Mouse (Mus musculus) cerebellum, postnatal 36 days (tissue): Measurements from ENCODE around the gene Ccdc153.

ENCODE experiments used
- DNase-seq, 2 experiments: peaks; one replicate each; pipeline ENCODE4 v3.0.0; 2021 to 2022; ENCODE audit warnings: mixed read lengths in 2 of 2

Gene Ccdc153

DNA sequence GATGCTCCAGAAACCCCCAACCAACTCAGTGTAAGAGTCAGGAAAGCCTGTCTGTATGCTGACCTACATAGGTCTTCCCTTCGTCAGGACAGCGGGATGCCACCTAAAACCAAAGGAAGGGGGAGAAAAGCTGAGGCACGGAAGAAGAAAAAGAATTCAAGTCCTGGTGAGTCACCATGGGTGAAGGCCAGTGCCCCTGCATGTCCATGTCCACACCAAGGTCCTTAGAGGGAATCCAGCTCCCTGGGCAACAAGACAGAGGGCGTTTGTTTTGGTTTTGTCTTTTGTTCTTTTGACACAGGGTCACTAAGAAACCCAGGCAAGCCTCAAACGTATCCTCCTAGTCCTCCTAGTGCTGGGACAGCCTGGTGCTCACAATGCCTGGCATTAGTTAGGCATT is 435 bp downstream of the Ccdc153 start:
- no peak for DNase-seq

DNA sequence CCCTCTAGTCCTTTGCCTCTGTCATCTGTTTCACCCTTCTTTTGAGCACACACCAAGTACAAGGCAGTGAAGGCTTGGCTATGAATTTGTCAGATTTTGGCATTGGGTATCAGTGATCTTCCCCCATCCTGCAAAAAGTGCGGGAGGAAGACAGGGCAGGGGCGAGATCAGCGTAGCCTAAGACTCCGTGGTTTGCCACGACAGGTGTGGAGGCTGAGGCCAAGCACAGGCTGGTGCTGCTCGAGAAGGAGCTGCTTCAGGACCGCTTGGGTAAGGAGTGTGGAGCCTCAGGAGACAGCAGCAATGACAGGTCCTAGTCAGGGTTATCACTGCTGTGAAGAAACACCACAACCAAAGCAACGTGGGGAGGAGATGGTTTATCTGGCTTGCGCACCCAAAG is 942 bp downstream of the Ccdc153 start:
- no peak for DNase-seq

DNA sequence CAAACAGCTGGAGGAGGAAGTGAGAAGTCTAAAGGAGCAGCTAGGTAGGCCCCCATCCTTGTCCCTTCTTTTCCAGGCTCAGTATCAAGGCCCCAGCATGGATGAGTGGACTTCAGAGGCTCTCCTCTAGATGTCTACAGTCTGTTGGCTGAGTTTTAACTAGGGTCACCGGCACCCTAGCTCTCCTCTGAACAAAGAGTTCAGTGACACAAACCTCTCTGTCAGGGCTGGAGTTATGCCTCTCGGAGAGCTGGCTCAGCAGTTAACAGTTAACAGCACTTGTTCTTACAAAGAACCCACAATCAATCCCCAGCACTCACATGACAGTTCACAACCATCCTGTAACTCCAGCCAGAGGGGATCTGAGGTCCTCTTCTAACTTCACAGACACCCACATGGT is 3.1 kb downstream of the Ccdc153 start:
- no peak for DNase-seq

DNA sequence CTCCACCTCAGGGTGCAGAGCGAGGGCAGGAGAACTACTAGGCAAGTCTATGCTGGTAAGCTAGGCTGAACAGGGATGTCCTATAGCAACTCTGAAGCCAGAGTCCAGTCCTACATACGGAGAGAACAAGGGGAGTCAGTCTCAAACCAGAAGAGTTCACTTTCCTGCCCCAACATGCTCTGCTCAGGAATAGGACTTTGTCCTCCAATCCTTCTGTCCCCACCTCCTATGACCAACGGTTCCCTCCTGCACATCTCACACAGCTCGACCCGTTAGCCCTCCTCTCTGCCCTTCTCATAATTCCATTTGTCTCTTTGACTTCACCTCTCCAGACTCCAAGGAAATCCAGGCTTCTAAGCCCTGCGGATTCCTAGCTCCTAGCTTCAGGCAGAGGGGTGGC is 7.4 kb downstream of the Ccdc153 start:
- no peak for DNase-seq

DNA sequence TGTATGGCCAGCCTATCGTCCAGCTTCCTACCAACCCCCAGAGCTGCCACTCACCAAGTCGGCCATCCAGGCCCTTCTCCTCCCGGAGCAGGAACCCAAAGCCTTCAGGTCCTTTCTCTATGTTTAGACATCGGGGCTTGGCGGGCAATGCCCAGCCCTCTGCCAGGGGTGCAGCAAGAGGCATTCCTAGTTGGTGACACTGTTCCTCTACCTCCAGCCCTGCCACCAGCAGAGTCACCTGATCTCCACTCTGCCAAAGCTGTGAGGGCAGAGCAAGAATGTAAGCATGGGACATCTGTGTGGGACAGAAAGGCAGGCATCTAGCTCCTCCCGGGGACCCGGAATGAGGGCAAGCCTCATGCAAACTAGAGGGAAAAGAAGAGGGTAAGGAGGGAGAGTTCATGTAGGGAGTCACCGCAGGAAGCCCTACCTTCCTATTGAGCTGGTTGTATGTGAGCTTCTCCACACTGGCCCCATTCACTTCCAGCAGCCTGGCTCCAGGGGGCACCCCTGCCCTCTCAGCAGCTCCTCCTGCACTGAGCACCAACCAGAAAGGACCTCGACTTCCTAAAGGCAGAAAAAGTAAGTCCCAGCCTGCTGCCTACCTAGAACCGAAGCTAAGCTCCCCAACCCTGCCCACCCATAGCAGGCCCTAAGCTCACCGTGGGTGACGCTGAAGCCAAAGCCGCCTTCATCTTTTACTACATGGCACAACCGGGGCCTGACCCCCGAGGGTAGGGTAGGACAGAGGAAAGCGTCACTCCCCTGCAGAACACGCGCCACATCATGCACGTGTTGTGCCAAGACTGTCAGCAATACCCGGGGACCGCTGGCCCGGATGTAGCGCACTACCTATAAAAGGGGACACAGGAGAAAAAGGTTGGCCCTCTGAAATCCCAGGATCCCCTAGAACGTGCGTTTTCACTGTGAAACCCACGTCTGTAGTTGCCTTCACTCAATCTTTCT is 9.0 kb downstream of the Ccdc153 start:
- DNase-seq, result peak; percentile 41 to 57

DNA sequence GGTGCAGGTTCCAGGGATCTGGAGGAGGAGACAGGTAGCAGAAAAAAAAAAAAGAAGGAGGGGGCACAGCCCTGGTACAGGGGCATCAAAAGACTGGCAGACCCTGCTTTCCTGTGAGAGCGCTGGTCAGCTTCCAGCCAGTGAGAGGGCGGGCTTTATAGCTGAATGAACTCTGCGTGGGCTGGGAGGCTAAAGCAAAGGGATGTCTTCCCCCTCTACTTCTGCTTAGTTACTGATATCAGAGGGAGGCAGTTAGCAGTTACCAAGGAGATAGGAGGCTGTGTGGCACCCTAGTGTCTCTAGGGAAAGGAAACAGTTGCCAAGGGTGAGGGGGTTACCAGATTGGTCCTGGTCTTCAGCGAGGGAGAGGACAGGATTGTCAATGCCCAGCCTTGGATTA is 10.0 kb downstream of the Ccdc153 start:
- no peak for DNase-seq

DNA sequence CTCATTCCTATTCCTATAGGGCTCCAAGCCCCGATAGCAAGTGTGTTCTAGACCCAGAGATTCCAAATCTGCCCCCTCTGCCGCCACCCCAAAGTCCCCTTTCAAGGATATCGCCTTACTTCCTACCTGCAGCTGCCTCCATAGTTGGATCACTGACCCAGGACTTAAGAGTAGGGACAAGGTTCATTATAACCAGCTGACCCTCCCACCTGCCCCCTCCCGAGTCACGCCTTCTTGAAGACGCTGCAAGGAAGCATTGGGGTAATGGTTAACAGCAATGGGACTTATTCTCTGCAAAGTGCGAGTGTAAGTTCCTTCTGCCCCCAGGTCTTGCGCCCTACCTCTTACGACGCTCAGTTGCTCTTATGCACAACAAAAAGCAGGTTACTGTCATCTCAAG is 10.8 kb downstream of the Ccdc153 start, which contains the start of gene Pdzd3:
Gene Pdzd3 (minus strand): TSS at position 158 of the 400 bp plus-strand sequence.
- DNase-seq, result no peak

DNA sequence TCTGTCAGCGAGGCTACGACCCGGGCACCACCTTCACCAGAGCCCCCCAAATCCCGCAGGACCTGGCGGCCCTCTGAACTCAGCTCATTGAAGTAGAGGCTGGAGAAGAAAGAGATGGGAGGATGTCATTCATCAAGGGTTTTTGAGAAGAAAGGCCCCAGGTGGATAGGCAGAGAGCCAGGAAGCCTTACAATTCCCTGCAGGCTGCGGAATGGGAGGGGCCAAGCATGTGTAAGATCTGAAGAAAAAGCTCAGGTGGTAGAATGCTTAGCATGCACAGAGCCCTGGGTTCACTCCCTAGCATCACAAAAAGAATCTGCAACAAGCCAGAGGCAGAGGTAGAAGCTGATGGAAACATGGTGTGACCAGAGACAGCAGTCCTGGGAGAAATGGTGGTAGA is 13.0 kb downstream of the Ccdc153 start:
- no peak for DNase-seq

DNA sequence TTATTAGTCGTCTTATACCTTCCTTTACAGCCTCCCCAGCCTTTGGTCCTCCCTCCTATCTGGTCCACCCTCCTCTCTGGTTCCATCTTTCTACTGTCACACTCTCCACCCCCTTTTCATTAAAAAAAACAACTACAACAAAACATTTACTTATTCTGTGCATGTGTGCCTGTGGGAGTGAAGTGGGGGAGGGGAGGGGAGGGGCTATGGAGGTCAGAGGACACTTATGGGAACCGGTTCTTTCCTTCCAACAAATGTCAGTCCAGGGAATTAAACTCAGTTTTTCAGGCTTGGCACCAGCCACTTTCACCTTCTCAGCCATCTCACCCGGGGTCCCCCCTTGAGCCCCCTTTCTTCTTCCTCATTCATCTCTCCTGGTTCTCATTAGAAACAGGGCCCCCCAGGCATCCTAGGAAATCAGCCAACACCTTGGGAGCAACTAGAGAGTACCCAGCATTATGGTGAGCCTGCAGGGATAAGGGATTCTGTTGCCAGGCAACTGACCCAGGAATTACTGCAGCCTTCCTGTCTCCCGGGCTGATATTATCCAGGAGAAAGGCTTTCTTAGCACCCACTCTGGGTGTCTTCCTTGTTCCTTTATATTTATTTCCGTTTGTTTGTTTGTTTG is 14.1 kb downstream of the Ccdc153 start:
- DNase-seq, result no peak

DNA sequence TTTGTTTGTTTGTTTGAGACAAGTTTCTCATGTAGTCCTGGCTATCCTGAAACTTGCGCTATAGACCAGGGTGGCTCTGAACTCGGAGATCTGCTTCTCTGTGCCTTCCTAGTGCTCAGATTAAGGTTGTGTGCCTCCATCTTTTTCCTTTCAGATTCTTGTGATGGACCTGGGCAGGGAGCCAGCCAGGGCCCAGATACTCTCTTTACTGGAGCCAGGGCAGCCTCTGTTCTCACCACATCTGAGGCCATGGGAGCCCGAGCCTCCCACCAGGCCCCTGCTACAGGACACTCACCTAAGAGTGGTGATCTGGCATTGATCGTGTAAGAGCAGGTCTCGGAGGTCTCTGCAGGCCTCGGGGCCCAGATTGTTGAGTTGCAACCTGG is 14.7 kb downstream of the Ccdc153 start:
- no peak for DNase-seq

DNA sequence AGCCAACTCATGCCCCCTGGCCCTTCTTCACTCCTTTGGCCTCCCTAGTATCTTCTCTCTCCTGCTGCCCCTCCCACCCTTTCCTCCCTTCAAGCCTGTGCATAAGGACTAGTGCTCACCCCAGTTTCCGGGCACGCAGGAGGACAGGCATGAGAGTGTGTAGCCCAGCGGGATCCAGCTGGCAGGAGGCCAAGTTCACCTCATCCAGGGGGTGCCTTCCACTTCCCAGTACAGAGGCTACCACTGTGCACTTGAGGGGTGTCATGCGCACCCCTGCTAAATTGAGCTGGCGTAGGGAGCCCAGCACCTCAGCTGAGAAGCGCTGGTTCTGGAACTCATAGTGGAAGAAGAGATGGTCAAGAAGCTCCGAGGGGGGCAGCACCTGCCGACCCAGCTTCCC is 15.7 kb downstream of the Ccdc153 start:
- no peak for DNase-seq

DNA sequence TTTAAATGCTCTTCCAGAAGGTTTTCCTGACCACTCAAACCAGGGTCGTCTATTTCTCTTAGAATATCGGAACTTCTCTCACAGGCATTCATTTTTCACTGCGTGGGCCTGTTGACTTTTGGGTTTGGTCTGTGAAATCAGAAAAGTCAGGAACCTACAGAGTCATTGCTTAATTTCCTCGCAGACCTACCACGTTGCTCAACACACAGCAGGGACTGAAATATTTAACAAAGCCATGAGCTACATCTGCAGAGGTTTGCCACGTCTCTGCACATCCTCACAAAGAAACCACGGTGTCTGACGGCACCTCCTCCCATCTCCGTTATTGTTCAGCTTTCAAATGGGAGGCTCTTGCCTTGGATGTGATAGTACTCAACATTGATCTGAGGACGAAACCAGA is 18.5 kb downstream of the Ccdc153 start:
- DNase-seq, result no peak

DNA sequence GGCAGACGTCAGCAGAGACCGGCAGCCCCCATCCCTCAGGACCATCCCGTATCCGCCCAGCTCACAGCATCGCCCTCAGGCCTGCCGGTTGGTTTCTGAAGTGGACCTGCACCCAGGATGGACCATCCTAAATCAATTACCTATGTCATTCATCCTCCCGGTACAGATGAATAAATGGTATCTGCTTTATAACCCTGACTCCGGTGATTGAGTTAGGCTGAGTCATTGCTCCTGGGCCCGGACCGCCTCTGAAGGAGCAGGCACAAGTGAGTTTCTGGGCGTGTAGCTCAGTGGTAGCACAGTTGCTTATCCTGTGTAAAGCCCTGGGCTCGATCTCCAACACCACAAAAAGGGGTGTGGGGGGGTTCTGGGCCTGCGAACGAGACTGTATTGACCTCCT is 20.9 kb downstream of the Ccdc153 start:
- DNase-seq, result no peak

DNA sequence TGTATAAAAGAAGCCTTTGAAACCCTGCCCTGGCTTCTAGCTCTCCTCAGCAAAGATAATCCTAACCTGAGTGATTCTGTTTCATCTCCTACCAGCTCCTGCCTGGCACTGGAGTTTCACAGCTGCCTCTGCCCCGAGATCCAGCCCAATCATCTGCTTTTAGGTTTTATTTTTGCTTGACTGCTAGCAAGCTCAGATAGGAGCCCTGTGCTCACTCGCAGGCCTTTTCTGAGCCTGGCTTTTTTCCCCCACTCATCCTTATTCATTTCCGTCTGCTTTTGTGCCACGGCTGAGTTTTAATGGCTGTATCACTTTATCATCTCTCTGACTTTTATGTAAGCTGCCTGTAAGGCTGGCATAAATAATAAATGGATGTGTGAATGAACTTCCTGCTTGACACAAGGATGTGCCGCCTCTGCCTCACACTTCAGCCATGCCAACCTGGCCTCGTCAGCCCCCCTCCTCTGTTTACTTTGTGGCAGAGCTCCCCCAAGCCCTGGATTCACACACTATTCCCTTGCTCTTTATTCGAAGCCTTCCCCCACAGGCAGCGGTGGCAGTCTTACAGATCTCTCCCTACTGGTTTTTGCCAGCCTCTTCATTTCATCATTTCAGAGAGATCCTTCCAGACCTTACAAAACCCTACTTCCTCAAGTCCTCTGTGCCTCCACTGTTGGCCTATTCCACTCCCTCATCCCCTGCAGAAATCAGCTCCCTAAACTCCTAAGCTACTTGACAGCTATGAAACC is 26.2 kb downstream of the Ccdc153 start:
- no peak for DNase-seq

DNA sequence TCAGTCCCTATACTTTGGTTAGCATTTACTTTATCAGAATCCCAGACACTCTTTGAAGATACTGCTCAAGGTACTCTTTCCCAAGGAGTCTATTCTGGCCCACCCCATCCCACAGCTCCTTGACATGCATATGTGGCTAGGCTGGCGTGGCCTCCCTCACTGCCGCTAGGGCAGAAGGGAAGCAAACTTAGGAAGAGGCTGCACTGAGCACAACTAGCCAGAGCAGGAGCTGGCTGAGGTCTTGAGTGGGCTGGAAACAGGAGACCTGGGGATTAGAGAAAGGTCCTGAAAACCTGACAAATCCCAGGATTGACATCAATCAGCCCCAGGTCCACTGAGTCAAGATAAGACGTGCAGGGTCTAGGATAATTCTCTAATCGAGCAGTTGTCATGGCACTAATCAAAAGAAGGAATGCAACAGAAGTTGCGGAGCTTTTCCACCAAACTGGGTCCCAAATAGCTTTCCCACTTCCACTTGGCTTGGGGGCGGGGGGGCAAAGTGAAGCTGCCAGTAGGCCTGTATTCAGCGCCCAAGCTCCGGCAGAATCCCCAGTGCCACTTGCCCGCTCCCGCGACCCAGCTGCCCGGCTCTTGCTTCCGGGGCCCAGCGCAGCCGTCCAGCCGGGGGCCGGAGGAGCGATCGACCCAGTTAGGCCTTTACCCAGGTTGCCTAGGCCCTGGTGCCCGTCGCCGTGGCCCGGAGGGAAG is 27.0 kb downstream of the Ccdc153 start:
- DNase-seq, result peak in 1 of 2 experiments; percentile 17

DNA sequence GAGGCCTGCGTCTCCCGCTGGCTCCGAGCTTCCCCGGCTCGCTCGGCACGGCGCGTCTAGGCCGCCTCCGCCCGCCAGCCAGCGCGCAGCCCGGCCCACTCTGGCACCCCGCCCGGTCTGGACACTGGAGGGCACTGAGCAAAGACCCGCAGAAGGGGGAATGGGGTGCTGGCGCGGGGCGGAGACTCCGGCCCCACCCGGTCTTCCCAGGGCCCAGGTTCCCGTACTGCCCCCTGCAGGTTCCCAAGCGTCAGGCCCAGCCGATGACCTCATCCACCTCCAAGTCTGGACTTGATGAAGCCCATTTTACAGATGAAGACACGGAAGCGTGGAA is 27.5 kb downstream of the Ccdc153 start:
- peak; percentile 78 to 87 for DNase-seq

DNA sequence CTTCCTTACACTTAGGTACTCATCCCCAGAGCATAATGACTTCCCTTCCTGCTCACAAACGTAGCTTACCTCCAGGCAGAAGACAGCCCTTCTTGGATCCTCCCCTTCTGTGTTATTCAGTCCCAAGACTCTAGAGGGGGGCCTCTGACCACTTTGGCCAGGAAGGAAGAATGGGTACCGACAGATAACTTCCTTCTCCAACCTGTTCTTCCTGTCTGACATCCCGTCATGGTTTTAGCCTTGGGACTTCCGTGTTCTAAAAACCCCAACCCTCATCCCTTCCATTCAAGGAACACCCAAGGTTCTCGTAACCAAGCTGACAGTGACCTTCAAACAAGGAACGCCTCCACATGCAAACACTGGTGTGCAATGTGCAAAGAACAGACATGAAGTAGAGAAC is 28.0 kb downstream of the Ccdc153 start, which contains the start of gene Nlrx1:
Gene Nlrx1 (minus strand): TSS at position 168 of the 400 bp plus-strand sequence.
- no peak for DNase-seq

DNA sequence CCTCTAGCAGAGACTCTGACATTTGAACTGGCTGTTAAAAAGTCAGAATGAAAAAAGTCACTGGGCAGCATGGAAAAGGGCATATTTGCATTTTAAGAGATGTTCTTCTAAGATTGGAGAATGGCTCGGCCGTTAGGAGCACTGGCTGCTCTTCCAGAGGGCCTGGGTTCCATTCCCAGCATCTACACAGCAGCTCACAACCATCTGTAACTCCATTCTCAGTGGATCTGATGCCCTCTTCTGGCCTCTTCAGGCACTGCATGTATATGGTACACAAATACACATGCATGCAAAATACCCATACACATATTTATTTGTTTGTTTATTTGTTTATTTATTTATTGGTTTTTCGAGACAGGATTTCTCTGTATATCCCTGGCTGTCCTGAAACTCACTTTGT is 28.6 kb downstream of the Ccdc153 start:
- peak; percentile 44 to 59 for DNase-seq

DNA sequence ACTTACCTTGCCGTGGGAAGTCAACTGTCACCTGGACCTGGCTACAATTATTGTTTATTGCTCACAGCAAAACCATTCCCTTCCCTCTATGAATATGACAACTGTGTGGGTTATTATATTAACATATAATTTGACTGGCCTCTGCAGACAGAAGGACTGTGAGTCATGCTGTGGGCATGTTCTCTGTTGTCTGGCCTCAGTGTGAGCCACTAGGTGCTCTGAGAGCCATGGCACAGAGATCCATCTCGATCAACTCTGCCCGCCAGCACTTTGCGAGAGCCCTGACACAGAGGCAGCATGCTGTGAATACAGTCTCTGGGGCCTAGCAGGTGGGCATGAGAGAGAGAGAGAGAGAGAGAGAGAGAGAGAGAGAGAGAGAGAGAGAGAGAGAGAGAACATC is 29.5 kb downstream of the Ccdc153 start:
- DNase-seq, result no peak

DNA sequence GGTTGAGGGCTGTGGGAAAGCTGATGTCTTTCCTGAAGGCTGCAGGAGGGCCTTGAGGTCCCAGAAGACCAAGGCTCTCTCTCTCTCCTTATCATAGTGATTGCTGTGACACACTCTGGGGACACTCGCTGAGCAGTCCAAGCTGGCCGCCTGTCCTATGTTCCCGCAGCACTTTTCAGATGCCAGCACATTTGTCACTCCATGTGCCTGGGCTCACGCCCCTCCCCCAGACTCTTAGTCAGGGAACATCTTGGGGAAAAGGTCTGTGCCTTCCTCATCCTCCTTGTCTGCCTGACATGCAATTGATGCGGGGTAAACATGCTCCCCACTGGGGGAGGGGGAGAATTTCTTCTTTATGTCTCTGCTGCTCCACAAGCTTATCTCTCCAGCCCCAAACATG is 42.7 kb downstream of the Ccdc153 start:
- no peak for DNase-seq

DNA sequence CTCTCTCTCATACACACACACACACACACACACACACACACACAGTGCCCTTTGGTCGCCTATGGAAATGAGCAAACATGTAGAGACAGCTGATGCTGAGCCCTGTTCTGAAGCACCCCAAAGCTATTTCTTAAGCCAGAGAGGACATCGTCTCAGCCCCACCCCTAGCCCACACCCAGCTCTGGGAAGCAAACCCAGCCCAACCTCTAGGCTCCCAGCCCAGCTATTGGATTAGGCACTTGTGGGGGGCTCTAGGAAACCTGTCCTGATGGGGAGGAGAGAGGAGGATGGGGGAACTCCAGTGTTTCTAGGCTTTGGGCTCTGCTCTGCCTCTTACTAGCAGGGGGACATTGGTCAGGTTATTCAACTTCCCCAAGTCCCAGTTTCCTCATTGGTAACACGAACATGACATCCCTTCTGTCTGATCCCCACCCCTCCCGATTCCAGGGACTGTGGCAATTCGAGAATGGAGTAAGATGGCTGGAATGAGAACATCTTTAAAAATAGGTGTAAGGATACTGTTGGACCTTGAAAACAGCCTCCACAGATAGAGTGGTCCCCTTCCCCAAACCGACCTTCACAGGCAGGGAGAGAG is 45.9 kb downstream of the Ccdc153 start:
- DNase-seq, result no peak

DNA sequence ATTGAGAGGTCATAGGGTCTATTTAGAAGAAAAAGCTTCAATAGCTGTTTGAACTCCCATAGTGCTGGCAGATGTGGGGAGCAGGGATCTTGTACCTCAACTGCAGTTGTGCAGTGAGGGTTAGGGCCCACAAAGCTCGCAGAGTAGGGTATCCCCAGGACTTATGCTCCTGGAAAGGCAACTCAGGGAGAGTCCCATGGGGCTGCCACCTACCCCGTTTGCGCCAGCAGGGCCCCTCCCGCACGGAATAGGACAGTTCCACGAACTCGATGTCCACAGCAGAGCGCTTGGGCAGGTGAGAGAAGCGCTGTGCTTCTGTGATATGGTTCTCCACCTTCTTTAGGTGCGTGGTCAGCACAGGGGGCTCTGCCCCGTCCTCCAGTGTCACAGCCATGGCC is 46.5 kb downstream of the Ccdc153 start:
- DNase-seq, result peak in 1 of 2 experiments; percentile 40
